Mouse (Mus musculus) liver, embryonic 16.5 days (tissue): ENCODE results near the gene Anp32b. TPM values are rescaled to one million over a fixed set of nuclear protein-coding genes. Genes with fewer than 3 reads are reported as not detected.
A peak's percentile ranks its signal among the peaks of the same experiment; 100 is the strongest.

Experiments used
- ATAC-seq: fragments of 200-750 bp; cut with Nextera tagmentation; 2 replicates; pipeline ENCODE4 v1.8.0; 2017; ENCODE audit warnings: low read depth, mild to moderate bottlenecking, moderate number of reproducible peaks, moderate library complexity
- H3K27ac ChIP-seq: fragments of 300-500 bp; sonication (generic); 2 replicates; pipeline ENCODE4 v1.5.1; 2014; ENCODE audit warnings: mild to moderate bottlenecking, low read length
- H3K27me3 ChIP-seq: fragments of 300-500 bp; sonication (generic); 2 replicates; pipeline ENCODE4 v1.6.1; 2014; ENCODE audit warnings: low read depth, low read length, mixed read lengths; ENCODE audit not compliant: control insufficient read depth, insufficient read depth
- H3K36me3 ChIP-seq: fragments of 300-500 bp; sonication (generic); 2 replicates; pipeline ENCODE4 v1.6.1; 2014; ENCODE audit warnings: mild to moderate bottlenecking; ENCODE audit not compliant: control insufficient read depth, insufficient read depth
- H3K4me1 ChIP-seq: fragments of 300-500 bp; sonication (generic); 2 replicates; pipeline ENCODE4 v1.6.1; 2014; ENCODE audit warnings: low read depth, low read length, mixed read lengths; ENCODE audit not compliant: control insufficient read depth
- H3K4me2 ChIP-seq: fragments of 300-500 bp; sonication (generic); 2 replicates; pipeline ENCODE4 v1.6.1; 2014; ENCODE audit warnings: low read depth, low read length, mixed read lengths
- H3K4me3 ChIP-seq: fragments of 300-500 bp; sonication (generic); 2 replicates; pipeline ENCODE4 v1.5.1; 2014; ENCODE audit warnings: low read depth, mild to moderate bottlenecking, low read length
- H3K9ac ChIP-seq: fragments of 300-500 bp; sonication (generic); 2 replicates; pipeline ENCODE4 v1.6.1; 2014; ENCODE audit warnings: low read depth, low read length
- H3K9me3 ChIP-seq: fragments of 300-500 bp; sonication (generic); replicated peaks from 2 replicates; pipeline ENCODE4 v1.6.1; 2016; ENCODE audit warnings: low read length; ENCODE audit not compliant: control insufficient read depth
- WGBS: fragments of 180-500 bp; shearing (Covaris S2); extraction: QIAGEN DNeasy Blood & Tissue Kit; methylation state at CpG from one replicate; pipeline ENCODE4 v1.1.7; 2014; ENCODE audit not compliant: insufficient replicate concordance; 5-methylcytosine and 5-hydroxymethylcytosine counted together
- polyA plus RNA-seq: library from polyadenylated mRNA; unstranded; fragments of >200 nt; fragmentation: Nextera tagmentation; extraction: Ambion mirVana; gene quantifications from 2 replicates; pipeline ENCODE4 v1.2.1, GENCODE M21; 2015

Gene Anp32b
- 318 and 338 TPM in 2 replicates for polyA plus RNA-seq

- WGBS: 0% methylated on average over 65 of the region's 66 CpGs
- Histone ChIP-seq H3K4me3 (peak within 1 kb of the TSS; percentile 92), H3K4me1 (peaks cover 58% of the 10 kb centered on the region), H3K27ac (peak within 1 kb of the TSS; percentile 98), H3K36me3 (no peaks in the 10 kb centered on the region), H3K27me3 (no peaks in the 10 kb centered on the region), H3K9me3 (no peaks in the 10 kb centered on the region), H3K9ac (peak within 1 kb of the TSS; percentile 98), H3K4me2 (peak within 1 kb of the TSS; percentile 93)
- ATAC-seq: peak; percentile 89
These were observed at the start of gene Anp32b for GRCm38 (mm10) chr4:46450519-46451131. Anp32b (plus strand) TSS chr4:46450902.

DNA sequence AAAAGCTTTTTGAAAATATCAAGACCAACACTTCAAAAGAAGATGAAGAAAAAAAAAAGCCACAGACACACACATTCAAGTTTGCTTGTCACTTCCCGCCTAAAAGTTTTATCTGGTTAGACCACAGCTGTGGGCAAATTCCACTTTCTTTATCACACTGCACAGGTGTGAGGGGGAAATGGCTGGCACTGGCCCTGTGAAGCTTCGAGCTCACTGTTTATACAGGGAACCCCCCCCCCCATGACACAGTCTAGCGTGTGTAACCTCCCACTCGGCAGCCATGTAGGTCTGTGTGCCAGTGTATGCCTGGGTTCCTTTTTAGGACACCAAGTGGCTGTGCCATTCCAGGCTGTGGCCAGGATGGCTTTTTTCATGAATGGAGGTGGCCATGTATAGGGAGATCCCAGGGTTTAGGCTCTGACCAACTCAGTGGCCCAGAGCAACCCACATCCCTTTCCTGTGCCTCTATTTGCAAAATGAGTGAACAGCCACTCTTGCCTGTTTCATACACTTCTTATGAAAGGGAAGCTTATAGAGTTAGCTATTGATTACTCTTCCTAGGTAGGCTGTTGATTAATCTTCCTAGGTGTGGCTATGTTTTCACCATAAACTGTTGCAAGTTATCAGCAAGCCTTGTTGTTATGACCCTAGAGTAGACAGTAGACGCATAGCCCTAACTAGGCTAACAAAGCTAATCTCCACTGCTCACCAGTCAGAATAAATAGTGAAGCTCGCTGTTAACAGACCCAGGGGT is 46.5 kb upstream of the Anp32b start:
- WGBS: 13% methylated on average over 6 of the region's 6 CpGs
- H3K36me3 ChIP-seq: peaks cover 21% of the 10 kb centered on the region
- no peaks in the 10 kb centered on the region for H3K9me3 ChIP-seq
- peaks cover 52% of the 10 kb centered on the region for H3K4me1 ChIP-seq
- peak overlapping the region; percentile 62 for H3K4me2 ChIP-seq
- H3K4me3 ChIP-seq: peak overlapping the region; percentile 72
- ATAC-seq: peak; percentile 83
- no peaks in the 10 kb centered on the region for H3K27me3 ChIP-seq
- peak overlapping the region; percentile 80 for H3K9ac ChIP-seq
- peak overlapping the region; percentile 95 for H3K27ac ChIP-seq

DNA sequence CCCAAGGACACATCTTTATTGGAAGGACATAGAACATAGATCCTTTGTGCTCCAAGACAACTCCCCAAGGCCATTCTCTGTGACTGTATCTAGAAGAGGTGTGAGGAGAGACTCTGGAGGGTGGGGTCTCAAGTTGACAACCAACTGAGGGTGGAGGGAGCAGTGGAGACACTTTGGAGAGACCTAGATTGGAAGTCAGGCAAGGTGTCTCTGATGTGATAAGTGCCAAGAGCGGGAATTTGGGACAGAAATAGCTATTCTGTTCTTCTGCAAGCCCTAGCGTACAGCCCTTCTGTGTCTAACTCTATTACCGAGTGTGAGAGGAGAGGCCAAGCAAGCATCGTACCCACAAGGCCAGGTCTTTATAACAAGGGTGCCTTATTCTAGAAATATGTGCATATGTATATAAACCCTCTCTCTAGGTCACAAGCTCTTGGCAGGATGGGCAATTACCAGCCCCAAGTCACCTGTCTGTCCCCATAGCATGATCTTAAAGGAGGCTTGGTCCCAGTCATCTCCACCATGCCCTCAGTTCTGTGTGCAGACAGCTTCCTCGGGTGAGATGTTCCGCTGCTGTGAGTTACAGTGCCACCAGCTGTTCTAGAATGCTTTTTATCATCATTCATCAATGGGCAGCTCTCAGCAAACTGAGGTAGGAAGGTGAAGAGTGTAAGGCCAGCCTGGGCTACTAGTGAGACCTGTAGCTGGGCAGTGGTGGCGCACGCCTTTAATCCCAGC is 43.6 kb upstream of the Anp32b start:
- Histone ChIP-seq H3K9me3 (no peaks in the 10 kb centered on the region), H3K4me2 (peak overlapping the region; percentile 53), H3K4me1 (peaks cover 68% of the 10 kb centered on the region), H3K27ac (peak overlapping the region; percentile 99), H3K27me3 (no peaks in the 10 kb centered on the region), H3K36me3 (no peaks in the 10 kb centered on the region), H3K4me3 (peak overlapping the region; percentile 24), H3K9ac (peak overlapping the region; percentile 51)
- 33% methylated on average over 8 of the region's 8 CpGs for WGBS
- ATAC-seq: peak; percentile 78

GRCm38 (mm10) chr4:46410677-46411076 is 40.0 kb upstream of the Anp32b start:
- peak overlapping the region; percentile 99 for H3K27ac ChIP-seq
- H3K36me3 ChIP-seq: no peaks in the 10 kb centered on the region
- 31% methylated on average over 5 of the region's 5 CpGs for WGBS
- H3K27me3 ChIP-seq: no peaks in the 10 kb centered on the region
- peak overlapping the region; percentile 48 for H3K4me3 ChIP-seq
- H3K4me1 ChIP-seq: peaks cover 68% of the 10 kb centered on the region
- ATAC-seq: peak; percentile 66
- peak overlapping the region; percentile 73 for H3K4me2 ChIP-seq
- peak overlapping the region; percentile 77 for H3K9ac ChIP-seq
- H3K9me3 ChIP-seq: no peaks in the 10 kb centered on the region

DNA sequence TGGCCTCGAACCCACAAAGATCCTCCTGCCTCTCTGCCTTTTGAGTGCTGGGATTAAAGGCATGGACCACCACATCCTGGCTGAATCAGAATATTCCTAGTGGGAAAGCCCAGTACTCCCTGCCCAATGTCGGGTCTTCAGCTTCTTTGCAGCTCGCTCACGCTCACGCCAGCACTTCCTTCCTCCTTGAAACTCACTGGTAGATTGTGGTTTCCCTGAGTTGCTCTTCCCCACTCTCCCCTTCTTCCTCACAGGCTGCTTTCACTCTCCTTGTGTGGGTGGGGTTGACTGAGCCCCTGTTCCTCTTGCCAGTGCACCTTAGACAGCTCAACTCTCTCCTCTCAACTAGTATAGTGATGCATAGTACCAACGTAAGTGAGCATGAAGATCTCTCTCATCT is 39.2 kb upstream of the Anp32b start:
- peak overlapping the region; percentile 99 for H3K27ac ChIP-seq

DNA sequence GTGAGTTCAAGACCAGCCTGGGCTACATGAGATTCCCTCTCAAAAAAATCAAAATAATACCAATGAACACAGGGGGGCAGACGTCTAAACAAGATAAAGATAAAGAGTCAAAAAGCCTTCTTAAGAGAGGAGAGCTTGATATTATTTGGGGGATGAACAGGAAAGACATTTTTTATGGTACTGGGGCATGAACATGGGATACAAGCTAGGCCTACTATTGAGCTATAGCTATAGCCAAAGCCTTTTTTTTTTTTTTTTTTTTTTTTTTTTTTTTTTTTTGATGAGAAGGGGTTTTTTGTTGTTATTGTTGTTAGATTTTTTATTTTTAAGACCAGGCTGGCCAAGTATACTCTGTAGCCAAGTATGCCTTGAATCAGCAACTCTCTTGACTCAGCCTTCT is 38.6 kb upstream of the Anp32b start:
- H3K36me3 ChIP-seq: no peaks in the 10 kb centered on the region
- no peak overlapping the region for H3K4me3 ChIP-seq
- H3K27me3 ChIP-seq: no peaks in the 10 kb centered on the region
- no peaks in the 10 kb centered on the region for H3K9me3 ChIP-seq
- no peak for ATAC-seq
- no peak overlapping the region for H3K4me2 ChIP-seq
- H3K27ac ChIP-seq: peak overlapping the region; percentile 99
- peaks cover 59% of the 10 kb centered on the region for H3K4me1 ChIP-seq
- H3K9ac ChIP-seq: no peak overlapping the region
- 14% methylated on average over 1 of the region's 1 CpGs for WGBS

More for the DNA sequence above, 39.2 kb upstream of the Anp32b start:
- Histone ChIP-seq H3K9me3 (no peaks in the 10 kb centered on the region), H3K4me3 (no peak overlapping the region), H3K4me1 (peaks cover 60% of the 10 kb centered on the region), H3K4me2 (peak overlapping the region; percentile 73), H3K36me3 (no peaks in the 10 kb centered on the region), H3K27me3 (no peaks in the 10 kb centered on the region), H3K9ac (peak overlapping the region; percentile 77)
- 31% methylated on average over 6 of the region's 6 CpGs for WGBS
- ATAC-seq: no peak

DNA sequence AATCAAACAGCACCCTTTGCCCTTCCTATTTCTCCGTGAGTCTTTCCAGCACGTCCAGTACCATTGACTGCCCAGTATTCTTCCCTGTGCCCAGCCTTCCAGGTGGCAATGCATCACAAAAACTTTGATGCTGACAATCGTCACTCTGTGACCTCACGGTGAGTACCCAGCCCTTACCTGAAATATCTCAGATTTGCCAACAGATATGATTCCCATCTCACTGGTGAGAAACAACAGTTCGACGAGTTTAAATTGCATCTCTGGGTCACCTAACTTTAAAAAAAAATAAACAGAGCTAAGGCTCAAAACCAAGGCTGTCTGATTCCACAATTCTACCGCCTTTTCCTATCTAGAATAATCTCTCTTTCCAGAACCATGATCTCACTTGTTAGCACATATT is 37.3 kb upstream of the Anp32b start, which contains the start of gene Hemgn:
Gene Hemgn (minus strand): TSS at position 101 of the 400 bp plus-strand sequence.
- H3K9me3 ChIP-seq: no peaks in the 10 kb centered on the region
- H3K4me2 ChIP-seq: 0 out of 2 replicates have a peak within 1 kb of the TSS, but pooled peaks have one; percentile 17
- peak within 1 kb of the TSS; percentile 22 for H3K27ac ChIP-seq
- H3K27me3 ChIP-seq: no peaks in the 10 kb centered on the region
- ATAC-seq: no peak
- 73% methylated on average over 7 of the region's 7 CpGs for WGBS
- peaks cover 55% of the 10 kb centered on the region for H3K4me1 ChIP-seq
- H3K36me3 ChIP-seq: no peaks in the 10 kb centered on the region
- H3K9ac ChIP-seq: peak within 1 kb of the TSS; percentile 1; the same call in 1 of the 2 replicates
- H3K4me3 ChIP-seq: no peak within 1 kb of the TSS

GRCm38 (mm10) chr4:46417491-46417890 is 33.2 kb upstream of the Anp32b start:
- Histone ChIP-seq H3K9ac (peak overlapping the region; percentile 33), H3K4me1 (peaks cover 18% of the 10 kb centered on the region), H3K4me2 (no peak overlapping the region), H3K36me3 (no peaks in the 10 kb centered on the region), H3K27ac (0 out of 2 replicates have a peak overlapping the region, but pooled peaks have one; percentile 19), H3K9me3 (no peaks in the 10 kb centered on the region), H3K27me3 (no peaks in the 10 kb centered on the region), H3K4me3 (no peak overlapping the region)
- WGBS: 43% methylated on average over 3 of the region's 3 CpGs
- ATAC-seq: peak; percentile 83
